Mouse (Mus musculus): Measurements from ENCODE around the gene Tifa.

The Tifa gene

GRCm38 (mm10) chr3:127871575-127871974 lies 82.0 kb downstream of the Tifa start:
- no peak for DNase-seq

- no peak for DNase-seq
Measured at GRCm38 (mm10) chr3:127874254-127874883, 84.8 kb downstream of the Tifa start.

GRCm38 (mm10) chr3:127875059-127875458 lies 85.5 kb downstream of the Tifa start:
- DNase-seq = no peak

GRCm38 (mm10) chr3:127875509-127875908 lies 85.9 kb downstream of the Tifa start:
- DNase-seq = no peak

- DNase-seq = no peak
Measured at GRCm38 (mm10) chr3:127879968-127880367, 90.4 kb downstream of the Tifa start.

- DNase-seq = no peak
Measured at GRCm38 (mm10) chr3:127881684-127882083, 92.1 kb downstream of the Tifa start.

All from kidney, adult 18-20 months (tissue).